Mouse (Mus musculus): ENCODE measurements around the gene Grik1. TPM values are rescaled to one million over a fixed set of nuclear protein-coding genes. Genes with fewer than 3 reads are reported as not detected.

Gene Grik1
- total and polyA plus RNA-seq, 3 experiments = 0.04 TPM; not detected in 2

GRCm38 (mm10) chr16:87957449-87957848 is 332.6 kb downstream of the Grik1 start:
- no peak for DNase-seq

DNA sequence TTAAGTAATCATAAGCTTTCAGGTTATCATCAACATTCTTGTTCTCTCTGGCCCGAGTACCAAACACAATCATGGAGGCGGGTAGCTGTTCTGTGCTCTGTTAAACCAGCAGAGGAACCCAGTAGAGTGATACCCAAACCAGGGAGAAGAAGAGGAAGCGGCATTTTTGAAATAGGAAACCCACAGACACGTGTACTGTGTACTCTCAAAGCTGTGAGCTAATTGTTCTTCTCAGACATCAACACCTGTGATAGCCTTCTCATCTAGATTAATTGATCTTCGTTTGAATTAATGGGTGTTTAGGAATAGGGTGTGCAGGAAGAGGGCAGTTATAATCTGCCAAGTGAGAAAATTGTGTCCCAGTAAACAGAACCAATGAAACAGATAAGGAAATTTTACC is 333.9 kb downstream of the Grik1 start:
- no peak for DNase-seq

DNA sequence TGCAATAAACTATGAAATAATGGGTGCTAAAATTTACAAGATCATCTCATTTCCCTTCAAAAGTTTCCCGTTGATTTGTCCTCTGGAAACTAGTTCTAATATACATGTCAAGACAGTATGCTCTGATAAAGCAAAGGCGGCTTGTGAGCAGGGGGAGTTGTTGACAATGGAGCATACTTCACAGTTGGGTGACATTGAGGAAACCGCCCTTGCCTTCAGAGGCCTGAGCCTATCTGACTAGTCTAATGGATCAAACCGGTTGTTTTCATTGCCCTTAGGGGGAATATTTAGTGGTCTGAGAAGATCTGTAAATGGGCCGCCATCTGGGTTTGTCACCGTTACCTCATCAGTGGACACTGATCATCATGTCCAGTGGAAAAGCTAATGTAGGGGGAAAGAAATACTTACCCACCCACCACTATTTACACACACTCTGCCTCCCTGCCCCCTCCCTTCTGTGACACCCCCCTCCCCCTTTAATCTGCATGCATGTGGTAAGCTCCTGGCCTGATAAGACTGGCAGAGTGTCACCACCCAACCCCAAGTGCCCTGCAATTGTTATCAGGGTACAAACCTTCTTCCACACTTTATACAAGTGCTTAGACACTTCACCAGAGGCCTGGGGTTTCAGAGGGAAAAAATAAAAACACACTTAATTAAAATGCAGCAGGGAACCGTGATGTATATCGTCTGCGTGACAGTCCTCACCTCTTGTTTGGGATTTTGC is 335.2 kb downstream of the Grik1 start:
- DNase-seq = no peak

- DNase-seq = no peak
These were observed 336.9 kb downstream of the Grik1 start for GRCm38 (mm10) chr16:87953176-87953575.

- DNase-seq = no peak
These were observed 340.2 kb downstream of the Grik1 start for GRCm38 (mm10) chr16:87949881-87950280.

DNA sequence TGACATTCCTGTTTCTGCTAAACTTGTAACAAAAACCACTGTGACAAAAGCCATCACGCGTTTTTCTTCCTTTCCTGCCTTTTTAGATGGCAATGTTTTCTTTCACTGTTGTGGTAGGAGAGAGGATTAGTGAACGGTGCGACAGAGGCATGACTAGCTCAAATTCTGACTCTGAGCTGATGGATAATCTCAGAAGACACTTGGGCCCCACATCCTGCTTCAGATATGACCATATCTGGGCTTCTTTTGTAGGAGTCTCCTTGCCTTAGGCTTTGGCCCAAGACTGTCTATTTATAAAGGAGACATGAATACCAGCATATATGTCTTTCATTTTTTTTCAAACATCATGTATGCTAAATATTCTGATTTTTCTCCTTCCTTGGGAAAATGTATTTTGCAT is 341.9 kb downstream of the Grik1 start:
- DNase-seq = no peak

- no peak for DNase-seq
These were observed 345.7 kb downstream of the Grik1 start for GRCm38 (mm10) chr16:87944318-87944717.

- no peak for DNase-seq
These were observed 347.8 kb downstream of the Grik1 start for GRCm38 (mm10) chr16:87942103-87942865.

DNA sequence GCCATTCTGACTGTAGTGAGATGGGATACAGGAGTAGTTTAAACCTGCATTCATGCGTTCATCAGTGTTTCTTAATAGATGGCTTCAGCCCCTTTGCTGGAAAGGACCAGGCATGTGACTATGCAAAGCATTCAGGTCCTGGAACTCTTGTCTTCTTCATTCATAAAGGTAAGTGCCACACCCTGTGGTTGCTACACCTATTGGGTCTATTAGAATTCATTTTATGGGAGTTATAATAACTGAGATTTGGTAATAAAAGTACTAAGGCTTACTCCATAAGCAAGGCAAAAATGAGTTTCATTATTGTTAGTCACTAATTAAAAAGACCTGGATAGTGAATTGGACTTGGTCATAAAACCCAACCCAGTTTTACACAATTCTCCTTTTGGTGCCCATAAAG is 355.4 kb downstream of the Grik1 start:
- DNase-seq = no peak

GRCm38 (mm10) chr16:87931358-87931757 is 358.7 kb downstream of the Grik1 start:
- no peak for DNase-seq

DNA sequence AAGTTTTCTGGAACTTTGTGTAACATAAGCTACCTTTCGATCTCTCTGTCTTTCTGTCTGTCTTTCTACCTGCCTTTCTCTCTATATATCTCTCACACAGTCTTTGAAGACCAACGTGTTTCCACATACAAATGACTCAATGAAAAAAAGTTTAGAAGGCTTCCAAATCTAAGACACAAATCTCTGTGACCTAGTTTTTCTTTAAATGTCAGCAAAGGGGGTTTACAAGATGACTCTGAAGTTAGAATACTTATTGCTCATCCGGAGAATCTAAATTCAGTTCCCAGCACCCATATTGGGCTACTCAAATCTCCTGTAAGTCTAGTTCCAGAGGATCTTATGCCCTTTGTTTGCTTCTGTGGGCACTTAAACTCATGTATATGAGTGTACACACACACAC is 359.5 kb downstream of the Grik1 start:
- peak; percentile 12 for DNase-seq

DNA sequence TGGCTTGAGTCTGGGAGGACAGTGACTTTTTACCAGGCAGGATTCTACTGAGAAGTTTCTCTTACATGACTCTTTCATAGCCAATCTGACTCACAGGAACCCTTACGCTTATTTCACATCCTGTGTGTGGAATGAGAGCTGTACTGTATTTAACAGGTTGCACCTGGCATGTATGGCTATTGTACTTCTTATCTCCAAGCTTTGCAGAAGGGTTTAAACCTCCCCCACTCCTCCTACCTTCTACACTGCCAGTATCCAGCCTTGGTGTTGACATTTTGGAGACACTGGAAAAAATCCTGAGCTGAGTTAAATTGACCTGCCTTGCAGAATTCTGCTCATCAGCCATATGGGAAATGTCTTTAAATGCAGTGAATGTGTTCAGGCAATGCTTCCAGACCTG is 361.4 kb downstream of the Grik1 start:
- DNase-seq = peak; percentile 27

GRCm38 (mm10) chr16:87917897-87918296 is 372.2 kb downstream of the Grik1 start:
- DNase-seq = no peak

DNA sequence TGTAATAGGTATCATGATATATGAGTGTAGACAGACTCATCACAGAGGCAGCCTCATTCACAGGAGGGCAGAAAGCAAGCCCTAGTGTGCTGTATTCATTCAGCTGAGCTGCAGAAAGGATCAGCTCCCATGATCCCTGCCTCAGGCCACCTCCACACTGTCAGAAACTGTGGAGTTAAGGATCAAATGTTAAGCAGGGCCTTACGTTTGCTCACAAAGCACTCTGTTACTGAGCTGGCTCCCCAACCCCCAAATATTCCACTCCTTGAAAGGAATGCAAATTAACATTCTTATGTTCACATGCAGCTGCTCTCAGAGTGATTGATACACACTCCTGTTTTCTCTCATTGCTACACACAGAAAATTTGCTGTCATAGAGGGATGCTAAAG is 372.9 kb downstream of the Grik1 start:
- DNase-seq = no peak

DNA sequence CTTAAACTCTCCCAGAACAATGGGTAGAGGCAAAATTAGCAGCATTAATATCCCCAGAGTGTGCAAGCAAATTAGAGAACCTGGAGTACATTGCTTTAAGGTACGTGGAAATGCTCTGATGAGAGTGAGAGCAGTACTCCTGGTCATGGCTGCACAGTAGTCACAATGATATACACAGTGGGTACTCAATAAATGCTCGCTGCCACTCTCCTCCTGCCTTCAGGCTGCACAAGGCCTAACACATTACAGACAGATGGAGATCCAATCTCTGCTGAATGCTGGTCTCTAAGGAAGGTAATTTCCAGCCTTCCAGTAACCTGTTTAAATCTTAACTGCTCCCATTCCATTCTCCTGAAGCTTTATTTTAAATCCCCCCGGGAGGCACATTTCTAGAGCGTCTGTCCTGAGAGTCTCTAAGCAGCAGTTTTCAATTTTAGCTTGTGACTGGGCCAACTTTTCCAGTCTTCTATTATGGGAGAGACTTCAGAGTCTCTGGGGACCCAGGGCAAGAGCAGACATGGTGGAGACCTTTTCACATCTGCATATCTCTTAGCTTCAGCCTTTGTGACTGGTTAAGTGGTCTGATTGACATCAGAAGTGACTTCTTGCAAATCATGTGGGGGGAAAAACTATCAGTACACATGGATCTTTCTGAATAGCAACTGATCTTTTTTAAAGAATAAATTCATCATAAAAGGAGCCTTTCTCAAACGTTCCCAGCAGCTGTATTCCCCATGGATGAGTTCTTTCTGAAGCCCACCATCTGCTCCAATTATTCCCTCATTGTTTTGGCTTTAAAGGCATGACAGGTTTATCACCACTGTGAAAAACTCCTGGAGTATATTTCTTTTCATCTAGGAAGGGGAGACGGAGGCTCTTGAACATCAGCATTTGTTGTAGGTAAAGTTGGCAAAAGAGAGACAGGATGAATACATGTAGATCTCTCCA is 373.6 kb downstream of the Grik1 start:
- DNase-seq = no peak

DNA sequence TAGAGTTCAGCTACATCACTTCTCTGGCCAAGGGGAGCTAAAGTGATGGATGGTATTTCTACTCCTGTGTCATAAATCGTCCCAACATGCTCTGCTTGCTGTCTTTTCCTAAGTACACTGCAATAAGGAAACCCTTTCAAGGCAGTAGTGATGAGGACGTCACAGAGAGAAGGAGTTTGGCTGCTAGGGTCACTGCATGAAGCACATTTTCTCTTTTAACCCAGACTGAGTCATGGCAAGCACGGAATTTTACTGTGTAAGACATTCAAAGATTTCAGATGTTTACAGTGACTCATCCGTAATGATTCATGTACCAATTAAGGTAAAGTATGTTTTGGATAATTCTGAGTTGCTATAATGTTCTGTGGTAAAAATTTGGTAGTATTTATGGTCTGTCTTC is 374.9 kb downstream of the Grik1 start:
- DNase-seq = peak; percentile 57

GRCm38 (mm10) chr16:87913781-87914180 is 376.3 kb downstream of the Grik1 start:
- no peak for DNase-seq

DNA sequence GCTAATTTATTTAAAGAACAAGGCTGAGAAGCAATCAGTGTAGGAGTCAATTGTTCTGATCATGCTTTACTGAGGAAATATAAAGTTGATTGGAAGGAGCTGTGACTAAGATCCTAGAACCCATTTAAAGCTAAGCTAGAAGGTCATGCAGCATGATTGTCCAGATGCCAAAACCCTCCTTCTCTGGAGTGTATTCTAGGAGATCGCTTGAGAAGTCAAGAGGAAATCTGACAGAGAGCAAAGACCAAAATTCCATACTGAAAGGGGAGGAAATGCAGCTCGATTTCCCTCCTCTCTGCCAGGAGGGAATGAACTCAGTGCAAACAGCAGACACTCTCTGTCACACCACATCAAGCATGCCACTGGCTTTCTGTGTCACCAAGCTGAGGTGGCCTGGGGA is 378.9 kb downstream of the Grik1 start:
- no peak for DNase-seq

DNA sequence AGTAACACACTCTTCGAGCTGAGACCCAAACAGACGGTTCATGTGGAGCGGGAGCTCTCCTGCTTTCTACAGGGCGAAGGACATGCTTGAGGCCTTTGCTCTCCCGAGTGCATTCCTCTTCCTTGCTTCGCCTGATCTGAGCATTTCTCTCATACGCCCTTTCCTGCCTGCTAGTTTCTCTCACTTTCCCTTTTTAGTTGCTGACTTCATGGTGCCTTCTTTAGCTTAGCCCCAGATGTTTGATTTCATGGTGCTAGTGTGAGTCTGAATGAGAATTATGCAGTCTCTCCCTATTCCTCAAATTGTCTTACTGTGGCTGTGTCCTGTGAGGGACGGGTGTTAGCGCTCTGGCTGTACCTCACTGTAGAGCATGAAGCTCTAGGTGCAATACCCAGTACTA is 388.0 kb downstream of the Grik1 start:
- DNase-seq = no peak

GRCm38 (mm10) chr16:87901189-87901588 is 388.9 kb downstream of the Grik1 start:
- DNase-seq = no peak

GRCm38 (mm10) chr16:87875927-87876326 is 414.1 kb downstream of the Grik1 start:
- DNase-seq = no peak

- no peak for DNase-seq
These were observed 425.5 kb downstream of the Grik1 start for GRCm38 (mm10) chr16:87864526-87864925.

DNA sequence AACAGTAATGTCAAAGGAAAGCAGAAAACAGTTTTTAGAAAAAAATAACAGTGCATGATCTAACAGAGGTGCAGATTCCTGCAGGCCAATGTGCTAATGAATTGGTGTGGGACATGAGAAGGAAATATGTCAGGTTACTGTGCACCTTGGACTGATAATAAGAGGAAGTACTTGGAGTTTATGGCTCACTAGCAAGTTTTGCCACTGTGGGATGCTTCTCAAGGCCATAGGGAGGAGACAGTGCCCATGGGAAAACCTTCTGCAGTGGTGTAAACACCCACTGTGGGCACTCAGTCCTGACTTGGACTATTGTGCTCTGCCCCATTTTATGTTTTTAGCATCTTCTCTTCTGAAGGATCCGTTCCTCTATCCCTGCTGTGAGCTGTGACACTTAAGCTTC is 428.3 kb downstream of the Grik1 start:
- no peak for DNase-seq
